Mouse (Mus musculus) kidney, postnatal 0 days (tissue): ENCODE measurements at regions not wholly inside any gene's neighbourhood (a gene's known extent, or its start where the extent isn't known, plus 50 kb on each side); places are given as distances from the start of the nearest gene placed in this dataset.

Experiments
- ATAC-seq: fragments of 200-750 bp; cut with Nextera tagmentation; replicated peaks from 2 replicates; pipeline ENCODE4 v1.8.0; 2017; ENCODE audit warnings: low read depth, moderate number of reproducible peaks, moderate TSS enrichment, moderate library complexity; ENCODE audit not compliant: low FRiP score
- DNase-seq: peaks from one replicate; pipeline ENCODE4 v3.0.0-alpha.2; 2016; ENCODE audit warnings: low spot score
- H3K27ac ChIP-seq: fragments of 300-500 bp; sonication (generic); 2 replicates; pipeline ENCODE4 v1.5.1; 2014; ENCODE audit warnings: mild to moderate bottlenecking
- H3K27me3 ChIP-seq: fragments of 300-500 bp; sonication (generic); 2 replicates; pipeline ENCODE4 v1.6.1; 2014; ENCODE audit warnings: low read length, mixed read lengths; ENCODE audit not compliant: insufficient read depth
- H3K36me3 ChIP-seq: fragments of 300-500 bp; sonication (generic); 2 replicates; pipeline ENCODE4 v1.6.1; 2014; ENCODE audit warnings: low read length, mixed read lengths; ENCODE audit not compliant: insufficient read depth
- H3K4me1 ChIP-seq: fragments of 300-500 bp; sonication (generic); replicated peaks from 2 replicates; pipeline ENCODE4 v1.6.1; 2014; ENCODE audit warnings: antibody characterized with exemption, low read length, mixed read lengths; ENCODE audit not compliant: insufficient read depth
- H3K4me2 ChIP-seq: fragments of 300-500 bp; sonication (generic); 2 replicates; pipeline ENCODE4 v1.6.1; 2014; ENCODE audit warnings: mild to moderate bottlenecking, low read length, moderate library complexity, mixed read lengths
- H3K4me3 ChIP-seq: fragments of 300-500 bp; sonication (generic); replicated peaks from 2 replicates; pipeline ENCODE4 v1.5.1; 2014; ENCODE audit warnings: low read depth, low read length
- H3K9ac ChIP-seq: fragments of 300-500 bp; sonication (generic); 2 replicates; pipeline ENCODE4 v1.6.1; 2014; ENCODE audit warnings: low read depth, low read length
- H3K9me3 ChIP-seq: fragments of 300-500 bp; sonication (generic); replicated peaks from 2 replicates; pipeline ENCODE4 v1.6.1; 2016; ENCODE audit warnings: low read length, inconsistent platforms, mixed read lengths
- CTCF ChIP-seq: IDR thresholded peaks from 2 replicates; pipeline ENCODE4 v1.5.1; 2016; ENCODE audit warnings: antibody characterized with exemption, low read depth, mild to moderate bottlenecking, moderate library complexity
- WGBS: fragments of 180-500 bp; shearing (Covaris S2); extraction: QIAGEN DNeasy Blood & Tissue Kit; methylation state at CpG from one replicate; pipeline ENCODE4 v1.1.7; 2014; 5-methylcytosine and 5-hydroxymethylcytosine counted together

GRCm38 (mm10) chr13:16299756-16300155 is 288.1 kb downstream of the Inhba start:
- H3K9me3 ChIP-seq: no peaks in the 10 kb centered on the region
- no peak for TF ChIP-seq CTCF
- DNase-seq: no peak
- H3K9ac ChIP-seq: no peak overlapping the region
- H3K4me1 ChIP-seq: no peaks in the 10 kb centered on the region
- H3K4me3 ChIP-seq: no peak overlapping the region
- WGBS: 68% methylated on average over 2 of the region's 2 CpGs
- H3K36me3 ChIP-seq: no peaks in the 10 kb centered on the region
- no peaks in the 10 kb centered on the region for H3K27me3 ChIP-seq
- no peak overlapping the region for H3K4me2 ChIP-seq
- ATAC-seq: no peak
- no peak overlapping the region for H3K27ac ChIP-seq

- Histone ChIP-seq H3K4me2 (no peak overlapping the region), H3K9me3 (no peaks in the 10 kb centered on the region), H3K4me1 (no peaks in the 10 kb centered on the region), H3K9ac (no peak overlapping the region), H3K4me3 (no peak overlapping the region), H3K27ac (no peak overlapping the region), H3K36me3 (no peaks in the 10 kb centered on the region), H3K27me3 (no peaks in the 10 kb centered on the region)
- ATAC-seq (no peak), DNase-seq (no peak)
- no peak for TF ChIP-seq CTCF
- 87% methylated on average over 2 of the region's 2 CpGs for WGBS
Measured at GRCm38 (mm10) chr13:16314669-16315068, 303.0 kb downstream of the Inhba start.

- no peaks in the 10 kb centered on the region for H3K36me3 ChIP-seq
- no peak overlapping the region for H3K4me2 ChIP-seq
- H3K4me1 ChIP-seq: no peaks in the 10 kb centered on the region
- no peak overlapping the region for H3K27ac ChIP-seq
- DNase-seq (no peak), ATAC-seq (no peak)
- TF ChIP-seq CTCF: no peak
- H3K27me3 ChIP-seq: no peaks in the 10 kb centered on the region
- WGBS: 90% methylated on average over 2 of the region's 2 CpGs
- H3K9me3 ChIP-seq: no peaks in the 10 kb centered on the region
- no peak overlapping the region for H3K4me3 ChIP-seq
- no peak overlapping the region for H3K9ac ChIP-seq
Measured at GRCm38 (mm10) chr13:16315689-16316088, 304.0 kb downstream of the Inhba start.

GRCm38 (mm10) chr13:16316581-16316980 is 304.9 kb downstream of the Inhba start:
- no peak for DNase-seq
- Histone ChIP-seq H3K27me3 (no peaks in the 10 kb centered on the region), H3K9ac (no peak overlapping the region), H3K36me3 (no peaks in the 10 kb centered on the region), H3K27ac (no peak overlapping the region), H3K9me3 (no peaks in the 10 kb centered on the region), H3K4me2 (no peak overlapping the region), H3K4me1 (no peaks in the 10 kb centered on the region), H3K4me3 (no peak overlapping the region)
- no peak for ATAC-seq
- 86% methylated on average over 2 of the region's 2 CpGs for WGBS
- TF ChIP-seq CTCF: no peak

GRCm38 (mm10) chr13:16317412-16317811 is 305.8 kb downstream of the Inhba start:
- H3K9me3 ChIP-seq: no peaks in the 10 kb centered on the region
- DNase-seq (no peak), ATAC-seq (no peak)
- no peak overlapping the region for H3K4me2 ChIP-seq
- H3K27me3 ChIP-seq: no peaks in the 10 kb centered on the region
- H3K36me3 ChIP-seq: no peaks in the 10 kb centered on the region
- TF ChIP-seq CTCF: 0 out of 2 replicates have a peak, but pooled peaks have one; percentile 9
- H3K9ac ChIP-seq: no peak overlapping the region
- H3K27ac ChIP-seq: no peak overlapping the region
- no peak overlapping the region for H3K4me3 ChIP-seq
- H3K4me1 ChIP-seq: no peaks in the 10 kb centered on the region
- 42% methylated on average over 3 of the region's 3 CpGs for WGBS

GRCm38 (mm10) chr13:16320392-16320791 is 308.7 kb downstream of the Inhba start:
- H3K9ac ChIP-seq: no peak overlapping the region
- no peaks in the 10 kb centered on the region for H3K9me3 ChIP-seq
- no peaks in the 10 kb centered on the region for H3K27me3 ChIP-seq
- no peaks in the 10 kb centered on the region for H3K4me1 ChIP-seq
- no peak overlapping the region for H3K4me3 ChIP-seq
- DNase-seq: no peak
- no peaks in the 10 kb centered on the region for H3K36me3 ChIP-seq
- no peak for ATAC-seq
- no peak overlapping the region for H3K27ac ChIP-seq
- no peak for TF ChIP-seq CTCF
- H3K4me2 ChIP-seq: no peak overlapping the region
- WGBS: 84% methylated on average over 4 of the region's 4 CpGs

- no peak for DNase-seq
- Histone ChIP-seq H3K9me3 (no peaks in the 10 kb centered on the region), H3K27ac (no peak overlapping the region), H3K36me3 (no peaks in the 10 kb centered on the region), H3K4me3 (no peak overlapping the region), H3K4me2 (no peak overlapping the region), H3K9ac (no peak overlapping the region), H3K27me3 (no peaks in the 10 kb centered on the region), H3K4me1 (no peaks in the 10 kb centered on the region)
- no peak for TF ChIP-seq CTCF
- ATAC-seq: no peak
- WGBS: 94% methylated on average over 2 of the region's 2 CpGs
Measured at GRCm38 (mm10) chr13:16325661-16326060, 314.0 kb downstream of the Inhba start.
